13 mouse cellular contexts compared by ENCODE assay signal in the genomic region with DNA sequence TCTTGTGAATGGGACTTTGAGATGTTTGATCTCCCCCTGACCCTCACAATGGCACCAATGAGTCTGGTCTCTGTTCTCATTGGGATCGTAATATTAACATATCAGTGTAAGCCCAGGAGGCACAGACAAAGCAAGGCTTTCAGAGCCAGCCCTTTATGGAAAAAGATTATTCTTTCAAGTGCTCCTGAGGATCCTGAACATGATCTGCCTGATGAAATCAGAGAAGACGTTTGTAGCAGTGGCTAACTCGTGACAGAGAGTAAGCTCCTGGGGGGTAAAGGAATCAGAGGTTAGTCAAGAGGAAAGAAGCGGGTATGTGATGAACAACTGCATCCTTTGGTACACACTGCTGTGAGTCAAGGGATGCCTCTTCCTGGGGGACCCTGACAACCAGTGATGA. TPM values are rescaled to one million over a fixed set of nuclear protein-coding genes. Genes with fewer than 3 reads are reported as not detected.
"Had no signal": no experiment of that assay in that cellular context is flagged by ENCODE, and none has a peak within 500 bp of the region (broad histone marks: within the 10 kb centered on the region; RNA-seq: fewer than 3 reads in every experiment).

No protein-coding gene starts in this region.

- H3K27ac ChIP-seq: heart, adult 2 months; heart, embryonic 13.5 days; heart, embryonic 15.5 days; hindbrain, embryonic 13.5 days; hindbrain, embryonic 15.5 days; left cerebral cortex, adult 2 months; limb, embryonic 10.5 days; limb, embryonic 12.5 days; liver, embryonic 12.5 days had no signal

- H3K9me3 ChIP-seq: heart, embryonic 13.5 days; heart, embryonic 15.5 days; hindbrain, embryonic 13.5 days; hindbrain, embryonic 15.5 days; limb, embryonic 10.5 days; limb, embryonic 12.5 days; liver, embryonic 12.5 days had no signal

- H3K9ac ChIP-seq: heart, embryonic 13.5 days; heart, embryonic 15.5 days; hindbrain, embryonic 13.5 days; hindbrain, embryonic 15.5 days; limb, embryonic 12.5 days; liver, embryonic 12.5 days had no signal

- H3K4me3 ChIP-seq: heart, adult 2 months; heart, embryonic 13.5 days; heart, embryonic 15.5 days; hindbrain, embryonic 13.5 days; hindbrain, embryonic 15.5 days; limb, embryonic 10.5 days; limb, embryonic 12.5 days; liver, embryonic 12.5 days had no signal

- H3K36me3 ChIP-seq: heart, embryonic 13.5 days; heart, embryonic 15.5 days; hindbrain, embryonic 13.5 days; hindbrain, embryonic 15.5 days; limb, embryonic 10.5 days; limb, embryonic 12.5 days; liver, embryonic 12.5 days had no signal

- H3K4me1 ChIP-seq: heart, embryonic 13.5 days; heart, embryonic 15.5 days; hindbrain, embryonic 13.5 days; hindbrain, embryonic 15.5 days; limb, embryonic 10.5 days; limb, embryonic 12.5 days; liver, embryonic 12.5 days had no signal

- H3K27me3 ChIP-seq: hindbrain, embryonic 15.5 days had no signal

- H3K4me2 ChIP-seq: heart, embryonic 11.5 days; heart, embryonic 13.5 days; heart, embryonic 15.5 days; hindbrain, embryonic 13.5 days; hindbrain, embryonic 15.5 days; limb, embryonic 12.5 days; liver, embryonic 12.5 days had no signal

RNA-seq across cellular contexts. Expression of a gene that starts 13.9 kb away (rescaled TPM):
- total RNA-seq: layer of hippocampus, postnatal 10 days; left cerebral cortex, postnatal 14 days had no signal
- polyA plus RNA-seq: inflammation-experienced regulatory T-cells, adult 6 months had no signal
